Mouse (Mus musculus): ENCODE results near the gene Eif2b5.

Gene Eif2b5

DNA sequence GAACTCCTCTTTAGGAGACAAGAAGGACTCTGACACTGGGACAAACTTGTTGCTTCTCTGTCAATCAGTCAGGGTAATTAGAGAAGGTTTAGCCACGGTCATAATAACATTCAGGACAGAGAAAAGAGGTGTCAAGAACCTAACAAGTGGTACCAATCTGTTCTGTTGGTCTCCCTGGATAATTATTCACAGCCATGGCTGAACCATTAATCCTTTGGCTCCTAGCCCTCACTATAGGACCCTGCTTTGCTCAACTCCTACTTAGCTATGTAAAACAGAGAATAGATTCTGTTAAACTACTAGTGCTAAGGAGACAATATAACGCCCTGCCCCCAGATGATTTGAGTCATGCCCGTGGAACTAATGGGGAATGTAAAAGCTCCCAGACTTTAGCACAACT lies 12.6 kb upstream of the Eif2b5 start:
- in situ Hi-C loops (cut with MboI; ENCODE audit: unreplicated experiment in 2 of 2), result loop anchor here (25.0 kb wide), 2 partner anchors 701 to 901 kb away; no protein-coding TSS in a partner anchor

- in situ Hi-C loops (cut with MboI; ENCODE audit: unreplicated experiment in 2 of 2), result loop anchor here (25.0 kb wide), 2 partner anchors 699 to 899 kb away; no protein-coding TSS in a partner anchor
Observed at GRCm38 (mm10) chr16:20488151-20488550, 10.5 kb upstream of the Eif2b5 start.

- in situ Hi-C loops (cut with MboI; ENCODE audit: unreplicated experiment in 2 of 2), result loop anchor here (25.0 kb wide), 2 partner anchors 699 to 899 kb away; no protein-coding TSS in a partner anchor
Observed at GRCm38 (mm10) chr16:20488751-20489150, 9.9 kb upstream of the Eif2b5 start.

GRCm38 (mm10) chr16:20489233-20489632 lies 9.4 kb upstream of the Eif2b5 start:
- in situ Hi-C loops (cut with MboI; ENCODE audit: unreplicated experiment in 2 of 2), result loop anchor here (25.0 kb wide), 2 partner anchors 698 to 898 kb away; no protein-coding TSS in a partner anchor

DNA sequence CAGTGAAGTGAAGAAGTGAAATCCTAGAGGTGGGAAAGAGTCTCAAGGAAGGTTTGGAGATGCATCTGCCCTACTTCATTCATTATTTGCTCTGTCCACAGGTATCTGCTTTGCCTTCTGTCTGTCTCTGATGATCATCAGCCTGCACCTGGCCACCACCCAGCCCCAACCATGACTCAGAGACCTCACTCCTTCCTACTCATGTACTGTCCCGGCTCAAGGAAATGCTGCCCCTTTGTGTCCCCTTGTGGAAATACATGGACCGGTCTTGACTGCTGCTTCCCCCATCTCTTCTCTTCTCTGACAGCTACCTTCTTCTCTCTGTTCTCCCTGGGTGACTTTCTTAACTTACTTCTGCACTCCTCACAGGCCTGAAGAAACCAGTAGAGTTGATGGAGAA lies 8.0 kb upstream of the Eif2b5 start:
- in situ Hi-C loops (cut with MboI; ENCODE audit: unreplicated experiment in 2 of 2), result loop anchor here (25.0 kb wide), 2 partner anchors 697 to 897 kb away; no protein-coding TSS in a partner anchor

DNA sequence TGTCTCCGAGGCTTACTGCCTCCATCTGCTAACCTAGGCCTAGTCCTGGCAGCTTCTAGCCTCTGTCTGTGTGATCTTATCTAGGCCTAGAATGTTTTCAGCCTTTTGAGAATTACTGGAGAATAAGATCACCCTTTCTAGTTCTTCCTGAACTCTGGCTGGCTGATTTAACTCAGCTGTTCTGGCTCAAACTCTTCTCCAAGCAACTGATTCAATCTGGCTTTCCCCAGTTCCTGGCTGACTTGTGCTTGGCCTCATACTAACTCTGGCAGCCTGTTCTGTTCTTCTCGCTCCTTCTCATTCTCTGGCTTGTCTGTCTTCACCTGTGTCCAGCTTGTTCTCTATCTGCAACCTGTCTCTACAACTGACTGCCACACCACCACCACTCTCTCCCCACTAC lies 7.3 kb upstream of the Eif2b5 start:
- in situ Hi-C loops (cut with MboI; ENCODE audit: unreplicated experiment in 2 of 2), result loop anchor here (25.0 kb wide), 2 partner anchors 696 to 896 kb away; no protein-coding TSS in a partner anchor

DNA sequence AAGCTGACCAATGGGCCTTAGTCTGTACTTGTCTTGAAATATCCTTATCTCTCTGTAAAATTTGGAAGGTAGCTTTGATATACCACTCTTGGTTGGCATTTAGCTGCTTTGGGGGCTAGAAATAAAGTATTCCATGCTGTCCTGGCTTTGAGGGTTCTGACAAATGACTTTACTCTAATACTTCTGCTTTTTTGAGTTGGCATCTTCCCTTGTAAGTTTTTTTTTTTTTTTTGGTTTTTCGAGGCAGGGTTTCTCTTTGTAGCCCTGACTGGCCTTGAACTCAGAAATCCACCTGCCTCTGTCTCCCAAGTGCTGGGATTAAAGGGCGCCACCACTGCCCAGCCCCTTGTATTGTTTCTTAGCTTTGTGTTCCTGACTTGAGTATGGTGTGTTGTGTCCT lies 5.2 kb upstream of the Eif2b5 start:
- in situ Hi-C loops (cut with MboI; ENCODE audit: unreplicated experiment in 2 of 2), result loop anchor here (25.0 kb wide), 2 partner anchors 694 to 894 kb away; no protein-coding TSS in a partner anchor

DNA sequence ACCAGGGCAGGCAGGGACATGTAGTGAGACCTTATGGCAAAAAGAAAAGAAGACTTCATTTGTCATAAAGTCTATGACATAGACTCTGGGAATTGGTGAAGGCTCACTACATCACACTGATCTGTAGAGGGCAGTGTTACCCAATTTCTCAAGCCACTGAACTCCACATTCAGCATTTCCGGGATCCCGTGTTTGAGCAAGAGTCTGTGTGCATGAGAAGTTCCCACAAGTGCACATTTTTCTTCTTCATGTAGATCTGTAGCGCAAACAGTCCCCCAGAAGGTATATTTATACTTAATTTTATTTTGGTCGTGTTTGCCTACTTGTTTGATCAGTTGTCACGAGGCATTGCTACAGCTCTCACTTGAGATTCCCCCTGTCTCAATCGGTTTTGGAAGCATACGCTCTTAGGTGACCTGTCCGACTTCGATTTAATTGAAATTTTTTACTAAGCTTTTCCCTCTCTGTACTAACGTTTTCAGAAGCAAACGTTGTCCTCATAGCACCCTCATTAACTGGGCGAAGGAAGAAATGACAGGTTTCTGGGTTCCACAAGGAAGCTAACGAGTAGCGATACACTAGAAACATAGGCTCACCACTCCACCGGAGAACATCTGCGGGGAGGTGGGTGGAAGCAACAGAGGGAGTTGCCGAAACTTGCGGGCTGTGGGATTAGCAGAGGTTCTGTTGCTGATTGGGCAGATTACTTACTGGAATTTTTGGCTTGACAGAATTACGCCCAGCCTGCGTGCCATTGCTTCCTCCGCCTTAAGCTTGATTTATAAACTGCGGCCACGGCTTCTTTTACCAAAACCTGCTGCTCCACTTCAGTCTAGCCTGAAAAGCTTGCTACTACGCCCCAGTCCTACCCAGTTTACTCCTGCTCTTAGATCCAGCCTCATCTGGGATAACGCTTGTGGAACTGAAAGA lies 1.7 kb upstream of the Eif2b5 start:
- in situ Hi-C loops (cut with MboI; ENCODE audit: unreplicated experiment in 2 of 2), result loop anchor here (5.0 to 25.0 kb wide), 4 partner anchors 150 to 890 kb away; no protein-coding TSS in a partner anchor

GRCm38 (mm10) chr16:20497980-20498676 lies 489 bp upstream of the Eif2b5 start:
- in situ Hi-C loops (cut with MboI; ENCODE audit: unreplicated experiment in 2 of 2), result loop anchor here (5.0 to 25.0 kb wide), 4 partner anchors 149 to 889 kb away; no protein-coding TSS in a partner anchor

GRCm38 (mm10) chr16:20506000-20506399 lies 7.4 kb downstream of the Eif2b5 start:
- in situ Hi-C loops (cut with MboI; ENCODE audit: unreplicated experiment in 2 of 2), result loop anchor here in 1 of 2 experiments (5.0 kb wide), 1 partner anchor 141 kb away; no protein-coding TSS in a partner anchor

DNA sequence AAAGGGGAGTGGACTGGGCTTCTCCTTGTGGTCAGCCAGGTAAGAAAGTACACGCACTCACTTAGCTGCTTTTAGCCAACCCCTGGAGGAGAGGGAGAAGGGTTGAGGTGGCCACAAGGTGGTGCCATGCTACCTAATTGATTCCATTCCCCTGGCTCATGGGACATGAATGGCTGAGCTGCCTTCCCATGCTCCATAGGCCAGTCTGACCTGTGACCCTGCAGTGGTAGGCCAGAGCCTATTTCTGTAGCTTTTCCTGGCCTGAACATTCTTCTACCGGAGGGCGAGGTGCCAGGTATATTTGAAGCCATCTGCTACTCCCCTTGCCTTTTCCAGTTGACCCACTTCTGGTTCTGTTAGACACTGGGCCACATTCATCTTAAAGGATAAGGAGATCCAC lies 10.7 kb downstream of the Eif2b5 start:
- in situ Hi-C loops (cut with MboI; ENCODE audit: unreplicated experiment in 2 of 2), result loop anchor here in 1 of 2 experiments (5.0 kb wide), 1 partner anchor 138 kb away; no protein-coding TSS in a partner anchor

- in situ Hi-C loops (cut with MboI; ENCODE audit: unreplicated experiment in 2 of 2), result no loop called here
Observed at GRCm38 (mm10) chr16:20511277-20511847, 12.7 kb downstream of the Eif2b5 start.

DNA sequence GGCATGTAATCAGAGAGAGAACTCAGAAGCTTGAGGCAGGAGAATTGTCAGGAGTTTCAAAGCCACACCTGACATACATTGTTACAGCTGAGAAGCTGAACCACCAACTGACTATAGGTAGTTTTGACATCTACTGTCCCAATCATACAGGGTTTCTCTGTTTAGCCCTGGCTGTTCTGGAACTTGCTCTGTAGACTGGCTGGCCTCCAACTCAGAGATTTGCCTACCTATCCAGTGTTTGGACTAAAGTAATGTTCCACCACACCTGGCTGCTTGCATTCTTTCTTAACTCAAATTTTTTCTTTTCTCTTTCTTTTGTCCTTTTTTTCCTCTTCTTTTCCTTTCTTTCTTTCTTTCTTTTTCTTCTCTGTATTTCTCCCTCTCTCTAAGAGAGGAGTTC lies 17.4 kb downstream of the Eif2b5 start:
- in situ Hi-C loops (cut with MboI; ENCODE audit: unreplicated experiment in 2 of 2), result no loop called here

- in situ Hi-C loops (cut with MboI; ENCODE audit: unreplicated experiment in 2 of 2), result no loop called here
Observed at GRCm38 (mm10) chr16:20516726-20517201, 18.1 kb downstream of the Eif2b5 start, which contains the start of gene Dvl3. TSS of gene Dvl3 (plus strand) at chr16:20516982.

DNA sequence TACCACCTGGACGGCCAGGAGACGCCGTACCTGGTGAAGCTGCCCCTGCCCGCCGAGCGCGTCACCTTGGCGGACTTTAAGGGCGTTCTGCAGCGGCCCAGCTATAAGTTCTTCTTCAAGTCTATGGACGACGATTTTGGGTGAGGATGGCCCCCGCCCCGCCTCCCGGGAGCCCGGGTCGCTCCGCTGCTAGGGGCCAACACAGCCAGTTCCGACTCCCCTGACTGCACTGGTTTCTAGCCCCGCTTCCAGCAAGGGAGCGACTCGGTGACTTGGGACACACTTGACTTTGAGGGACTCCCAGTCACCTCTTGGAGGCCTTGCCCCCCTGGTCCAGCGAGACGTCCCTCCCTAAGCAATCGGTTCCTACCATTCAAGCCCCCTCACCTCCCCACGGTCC lies 18.6 kb downstream of the Eif2b5 start:
- in situ Hi-C loops (cut with MboI; ENCODE audit: unreplicated experiment in 2 of 2), result no loop called here

GRCm38 (mm10) chr16:20517701-20518374 lies 19.2 kb downstream of the Eif2b5 start:
- in situ Hi-C loops (cut with MboI; ENCODE audit: unreplicated experiment in 2 of 2), result no loop called here

GRCm38 (mm10) chr16:20523886-20524285 lies 25.3 kb downstream of the Eif2b5 start:
- in situ Hi-C loops (cut with MboI; ENCODE audit: unreplicated experiment in 2 of 2), result no loop called here

DNA sequence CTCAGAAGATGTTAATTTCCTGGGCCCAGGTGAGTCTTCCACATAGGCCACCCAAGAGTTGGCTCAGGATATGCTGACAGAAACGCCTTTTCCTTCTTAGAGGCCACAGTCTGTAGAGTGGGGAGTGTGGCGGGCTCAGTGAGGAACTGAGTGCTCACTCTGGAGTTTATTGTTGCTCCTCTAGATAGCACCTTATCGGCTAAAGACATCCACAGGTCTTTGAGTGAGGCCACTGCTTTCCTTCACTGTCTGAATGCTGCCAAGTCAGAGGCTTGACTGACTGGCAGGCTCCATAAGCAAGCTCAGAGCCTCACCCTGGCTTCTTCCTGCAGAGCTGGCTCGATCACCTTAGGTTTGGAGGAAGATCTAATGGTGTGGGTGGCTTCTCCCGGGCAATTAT lies 30.2 kb downstream of the Eif2b5 start:
- in situ Hi-C loops (cut with MboI; ENCODE audit: unreplicated experiment in 2 of 2), result no loop called here

DNA sequence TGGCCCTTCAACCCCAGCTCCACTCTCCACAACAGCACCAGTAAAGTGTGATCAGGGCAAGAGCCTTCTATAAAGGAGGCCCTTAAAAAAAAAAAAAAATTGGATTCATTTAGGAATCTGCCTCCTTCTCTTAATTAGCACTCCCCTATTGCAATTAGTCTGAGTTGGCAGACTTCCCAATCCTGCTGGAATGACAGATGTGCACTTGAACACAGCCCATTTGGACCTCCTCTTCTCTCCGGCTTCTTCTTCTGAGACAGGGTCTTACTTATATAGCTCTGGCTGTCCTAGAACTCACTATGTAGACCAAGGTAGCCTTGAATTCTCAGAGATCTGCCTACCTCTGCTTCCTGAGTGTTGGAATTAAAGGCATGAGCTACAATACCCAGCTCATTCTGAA lies 30.8 kb downstream of the Eif2b5 start:
- in situ Hi-C loops (cut with MboI; ENCODE audit: unreplicated experiment in 2 of 2), result no loop called here

- in situ Hi-C loops (cut with MboI; ENCODE audit: unreplicated experiment in 2 of 2), result no loop called here
Observed at GRCm38 (mm10) chr16:20530941-20531340, 32.3 kb downstream of the Eif2b5 start.
